In genomic region chr6:144466711-144467110, GRCm38 (mm10) we compare ENCODE assay signal across 23 mouse cellular contexts.
"Had no signal": no experiment of that assay in that cellular context is flagged by ENCODE, and none has a peak within 500 bp of the region (broad histone marks: within the 10 kb centered on the region; RNA-seq: fewer than 3 reads in every experiment).

No protein-coding gene starts in this region.

- H3K27me3 ChIP-seq: limb, embryonic 12.5 days; limb, embryonic 15.5 days; lung, embryonic 15.5 days; midbrain, embryonic 13.5 days; neural tube, embryonic 13.5 days had no signal

- H3K36me3 ChIP-seq: limb, embryonic 12.5 days; limb, embryonic 15.5 days; lung, embryonic 15.5 days; midbrain, embryonic 10.5 days; midbrain, embryonic 13.5 days; neural tube, embryonic 13.5 days had no signal

- H3K9me3 ChIP-seq: limb, embryonic 12.5 days; limb, embryonic 15.5 days; lung, embryonic 15.5 days; midbrain, embryonic 10.5 days; midbrain, embryonic 13.5 days; neural tube, embryonic 13.5 days had no signal

- H3K4me2 ChIP-seq: limb, embryonic 12.5 days; limb, embryonic 15.5 days; liver, embryonic 11.5 days; lung, embryonic 15.5 days; midbrain, embryonic 13.5 days; neural tube, embryonic 13.5 days had no signal

- DNase-seq: kidney, adult 2 months; kidney, postnatal 25 days; layer of hippocampus, adult 9-11 months; liver, postnatal 0 days; lung, postnatal 14 days; lung, postnatal 4 days; right cerebral cortex, adult 18-20 months; right cerebral cortex, postnatal 14 days; right cerebral cortex, postnatal 4 days; thymus, postnatal 25 days had no signal

- H3K4me1 ChIP-seq: lung, embryonic 15.5 days had no signal

- H3K9ac ChIP-seq: limb, embryonic 12.5 days; limb, embryonic 15.5 days; liver, embryonic 14.5 days; liver, postnatal 0 days; lung, embryonic 15.5 days; midbrain, embryonic 13.5 days; neural tube, embryonic 13.5 days had no signal

- H3K4me3 ChIP-seq: layer of hippocampus, adult 2 months; limb, embryonic 12.5 days; limb, embryonic 15.5 days; lung, embryonic 15.5 days; midbrain, embryonic 10.5 days; midbrain, embryonic 13.5 days; myocyte; neural tube, embryonic 13.5 days had no signal

- ATAC-seq: liver, postnatal 0 days; midbrain, embryonic 13.5 days; midbrain, embryonic 16.5 days had no signal

- H3K27ac ChIP-seq: kidney, postnatal 0 days; layer of hippocampus, adult 2 months; limb, embryonic 12.5 days; limb, embryonic 15.5 days; liver, embryonic 14.5 days; lung, embryonic 15.5 days; midbrain, embryonic 10.5 days; midbrain, embryonic 13.5 days; neural tube, embryonic 13.5 days; stomach, postnatal 0 days had no signal
